Mouse (Mus musculus) ES-Bruce4 (cell line): ENCODE data around the gene Rspry1. TPM values are rescaled to one million over a fixed set of nuclear protein-coding genes. Genes with fewer than 3 reads are reported as not detected.

Experiments used
- H3K27ac ChIP-seq: 2 replicates; pipeline ENCODE4 v1.5.1; 2012; ENCODE audit warnings: low read length, inconsistent platforms; ENCODE audit not compliant: insufficient read depth
- H3K27me3 ChIP-seq: 2 replicates; pipeline ENCODE4 v1.6.1; 2012; ENCODE audit warnings: mild to moderate bottlenecking, low read length, inconsistent platforms; ENCODE audit not compliant: control insufficient read depth, poor library complexity, insufficient read depth, severe bottlenecking
- H3K36me3 ChIP-seq: 2 replicates; pipeline ENCODE4 v1.6.1; 2012; ENCODE audit warnings: inconsistent platforms, mild to moderate bottlenecking, low read length, moderate library complexity; ENCODE audit not compliant: control insufficient read depth, poor library complexity, insufficient read depth, severe bottlenecking
- H3K4me1 ChIP-seq: one replicate; pipeline ENCODE4 v1.8.1; 2011; ENCODE audit warnings: low read length; ENCODE audit not compliant: control insufficient read depth, insufficient read depth
- H3K4me3 ChIP-seq: 2 replicates; pipeline ENCODE4 v1.5.1; 2011; ENCODE audit warnings: low read depth, mild to moderate bottlenecking, low read length
- H3K9ac ChIP-seq: 2 replicates; pipeline ENCODE4 v1.6.1; 2012; ENCODE audit warnings: low read depth, mild to moderate bottlenecking, inconsistent platforms; ENCODE audit not compliant: poor library complexity, severe bottlenecking
- H3K9me3 ChIP-seq: replicated peaks from 2 replicates; pipeline ENCODE4 v1.6.1; 2012; ENCODE audit warnings: mild to moderate bottlenecking, low read length, inconsistent platforms; ENCODE audit not compliant: control insufficient read depth, poor library complexity, insufficient read depth, severe bottlenecking
- CTCF ChIP-seq: IDR thresholded peaks from one replicate; pipeline ENCODE4 v1.8.1; 2011; ENCODE audit warnings: low read depth, low read length
- EP300 ChIP-seq: IDR thresholded peaks from 2 replicates; pipeline ENCODE4 v1.6.1; 2011; ENCODE audit warnings: low read depth, low read length; ENCODE audit not compliant: insufficient read depth
- POLR2A ChIP-seq: IDR thresholded peaks from one replicate; pipeline ENCODE4 v1.8.1; 2011; ENCODE audit warnings: low read length; ENCODE audit not compliant: insufficient read depth
- polyA plus RNA-seq: library from polyadenylated mRNA; stranded (reverse); fragments of >200 nt; gene quantifications from 2 replicates; pipeline ENCODE4 v1.2.4, GENCODE M21; 2011; ENCODE audit warnings: low read depth; ENCODE audit not compliant: missing spikeins, insufficient read depth, insufficient read length

The Rspry1 gene
- 20.4 and 21.3 TPM in 2 replicates for polyA plus RNA-seq

DNA sequence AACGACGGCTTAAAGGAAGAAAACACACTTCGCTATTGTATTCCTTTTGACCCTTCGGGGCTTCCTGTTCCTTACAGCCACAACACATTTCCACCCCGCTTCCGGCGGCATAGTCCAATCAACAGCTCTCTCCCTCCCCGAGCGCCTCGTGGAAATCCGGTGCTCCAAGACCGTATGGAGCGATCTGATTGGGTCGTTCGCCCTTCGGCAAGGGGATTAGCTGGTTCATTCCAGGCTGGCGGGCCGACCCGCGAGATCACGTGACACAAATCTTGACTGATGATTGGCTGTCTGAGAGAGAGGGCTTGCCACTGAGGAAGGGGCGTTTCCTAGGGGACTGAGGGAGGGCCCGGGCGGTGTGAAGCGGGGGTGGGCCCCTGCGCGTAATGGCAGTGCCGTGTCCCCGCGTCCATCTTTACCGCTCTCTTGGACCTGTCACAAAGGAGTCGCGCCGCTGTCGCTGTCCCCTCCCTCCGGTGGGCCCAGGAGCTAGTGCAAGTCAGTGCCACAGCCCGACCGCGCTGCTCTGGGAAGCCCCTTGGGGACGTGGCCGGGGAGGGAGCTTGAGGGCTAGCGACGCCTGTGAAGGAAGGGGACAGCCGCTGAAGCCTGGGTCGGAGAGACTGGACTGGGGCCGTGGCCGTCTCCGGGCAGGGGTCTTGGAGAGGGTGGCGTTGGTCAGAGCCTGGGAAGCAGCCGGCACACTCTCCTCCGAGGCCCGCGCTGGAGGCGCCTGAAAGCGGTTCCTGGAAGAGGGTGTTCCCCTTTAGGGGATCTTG lies at the start of gene Rspry1, which contains the start of gene Fam192a:
TSS of gene Rspry1 (plus strand) at position 331 of the 779 bp plus-strand sequence.
TSS of gene Fam192a (minus strand) at position 391 of the 779 bp plus-strand sequence.
- Histone ChIP-seq H3K27me3 (no peaks in the 10 kb centered on the region), H3K4me1 (no peaks in the 10 kb centered on the region), H3K9me3 (no peaks in the 10 kb centered on the region), H3K9ac (peak within 1 kb of the TSS; percentile 94), H3K4me3 (peak within 1 kb of the TSS; percentile 91), H3K27ac (peak within 1 kb of the TSS; percentile 44), H3K36me3 (no peaks in the 10 kb centered on the region; the same call in 1 of the 2 replicates)
- no peak for TF ChIP-seq EP300
- peak; percentile 73 for TF ChIP-seq POLR2A
- no peak for TF ChIP-seq CTCF

DNA sequence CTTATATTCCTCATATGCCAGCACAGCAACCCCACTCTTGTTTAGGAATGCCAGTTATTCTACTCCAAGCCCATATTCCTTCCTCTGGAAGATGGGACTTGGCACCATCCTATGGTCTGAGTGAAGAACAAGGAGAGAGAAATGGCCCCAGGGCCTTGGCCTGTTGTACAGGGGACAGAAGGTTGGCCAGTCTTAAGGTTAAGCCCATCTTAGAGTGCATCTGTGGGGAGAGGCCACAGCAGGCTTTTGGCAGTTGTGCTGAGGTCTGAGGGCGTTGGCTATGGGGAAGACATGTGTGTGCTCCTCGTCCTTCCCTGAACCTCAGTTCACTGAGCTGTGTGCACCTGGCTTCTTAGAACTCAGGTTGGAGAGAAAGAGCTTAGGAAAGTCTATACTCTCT lies 49.0 kb upstream of the Rspry1 start:
- Histone ChIP-seq H3K9ac (no peak overlapping the region), H3K4me1 (no peaks in the 10 kb centered on the region), H3K36me3 (no peaks in the 10 kb centered on the region), H3K9me3 (no peaks in the 10 kb centered on the region), H3K27ac (no peak overlapping the region), H3K4me3 (no peak overlapping the region), H3K27me3 (no peaks in the 10 kb centered on the region)
- TF ChIP-seq POLR2A (no peak), CTCF (no peak), EP300 (no peak)

DNA sequence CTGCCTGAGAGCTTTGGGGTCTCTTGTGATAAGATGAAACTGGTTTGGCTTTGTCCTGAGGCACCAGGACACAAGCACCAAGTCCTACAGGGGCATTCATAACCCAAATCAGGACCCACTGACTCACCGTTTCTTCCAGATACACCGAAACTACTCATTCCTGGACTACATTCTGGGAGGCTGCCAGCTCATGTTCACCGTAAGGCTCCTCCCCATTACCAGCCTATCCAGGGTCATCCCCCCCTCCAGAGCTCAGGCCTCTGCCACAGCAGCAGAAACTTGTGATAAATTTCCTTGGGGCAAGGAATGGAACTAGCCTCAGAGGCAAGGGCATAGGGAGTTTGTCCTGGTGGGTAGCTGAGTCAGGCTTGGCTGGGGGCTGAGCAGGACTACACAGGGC lies 44.5 kb upstream of the Rspry1 start:
- Histone ChIP-seq H3K4me1 (no peaks in the 10 kb centered on the region), H3K9me3 (no peaks in the 10 kb centered on the region), H3K27me3 (no peaks in the 10 kb centered on the region), H3K4me3 (no peak overlapping the region), H3K9ac (no peak overlapping the region), H3K36me3 (no peaks in the 10 kb centered on the region), H3K27ac (no peak overlapping the region)
- no peak for TF ChIP-seq CTCF
- no peak for TF ChIP-seq POLR2A
- no peak for TF ChIP-seq EP300

DNA sequence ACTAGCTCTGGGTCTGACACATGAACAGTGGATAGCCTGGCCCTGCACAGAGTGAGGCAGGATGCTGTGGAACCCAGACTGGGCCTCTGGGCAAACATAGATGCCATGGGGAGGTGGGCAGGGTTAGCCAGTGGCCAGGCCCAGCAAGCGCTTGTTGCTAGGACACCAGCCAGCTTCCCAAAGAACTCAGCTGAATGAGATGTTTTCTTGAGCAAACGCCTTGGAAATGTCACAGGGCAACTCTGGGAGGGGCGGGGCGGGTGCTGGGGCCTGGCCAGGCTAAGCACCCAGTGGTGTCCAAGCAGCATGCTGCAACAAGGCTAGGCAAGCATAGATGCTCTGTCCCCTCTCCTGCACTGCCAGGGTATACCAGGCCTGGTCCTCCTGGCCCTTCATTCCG lies 40.5 kb upstream of the Rspry1 start:
- no peaks in the 10 kb centered on the region for H3K9me3 ChIP-seq
- no peak overlapping the region for H3K4me3 ChIP-seq
- no peak overlapping the region for H3K27ac ChIP-seq
- no peaks in the 10 kb centered on the region for H3K36me3 ChIP-seq
- no peaks in the 10 kb centered on the region for H3K27me3 ChIP-seq
- no peak overlapping the region for H3K9ac ChIP-seq
- TF ChIP-seq EP300, result no peak
- TF ChIP-seq POLR2A, result no peak
- TF ChIP-seq CTCF, result no peak
- H3K4me1 ChIP-seq, result no peaks in the 10 kb centered on the region

DNA sequence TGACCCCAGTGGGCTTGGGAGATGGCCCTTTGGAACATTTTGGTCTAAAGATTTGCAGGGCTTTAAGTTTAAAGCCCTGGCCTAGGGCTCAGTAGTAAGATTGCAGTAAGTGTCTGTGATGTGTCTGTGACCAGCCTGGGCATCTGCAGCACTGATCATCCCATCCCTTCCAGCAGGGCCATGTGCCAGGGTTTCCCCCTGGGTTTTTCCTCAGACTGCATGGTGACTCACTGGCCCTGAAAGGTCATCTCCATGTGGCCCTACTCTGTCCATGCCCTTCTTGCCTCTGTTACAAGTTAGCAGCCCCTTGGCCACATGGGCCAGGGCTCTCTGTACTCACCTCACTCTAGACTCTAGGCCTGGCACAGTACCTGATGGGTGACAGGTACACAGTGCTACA lies 37.3 kb upstream of the Rspry1 start:
- Histone ChIP-seq H3K27me3 (no peaks in the 10 kb centered on the region), H3K9me3 (no peaks in the 10 kb centered on the region), H3K27ac (no peak overlapping the region), H3K36me3 (no peaks in the 10 kb centered on the region), H3K9ac (no peak overlapping the region), H3K4me3 (no peak overlapping the region), H3K4me1 (no peaks in the 10 kb centered on the region)
- TF ChIP-seq POLR2A (no peak), EP300 (no peak), CTCF (no peak)

DNA sequence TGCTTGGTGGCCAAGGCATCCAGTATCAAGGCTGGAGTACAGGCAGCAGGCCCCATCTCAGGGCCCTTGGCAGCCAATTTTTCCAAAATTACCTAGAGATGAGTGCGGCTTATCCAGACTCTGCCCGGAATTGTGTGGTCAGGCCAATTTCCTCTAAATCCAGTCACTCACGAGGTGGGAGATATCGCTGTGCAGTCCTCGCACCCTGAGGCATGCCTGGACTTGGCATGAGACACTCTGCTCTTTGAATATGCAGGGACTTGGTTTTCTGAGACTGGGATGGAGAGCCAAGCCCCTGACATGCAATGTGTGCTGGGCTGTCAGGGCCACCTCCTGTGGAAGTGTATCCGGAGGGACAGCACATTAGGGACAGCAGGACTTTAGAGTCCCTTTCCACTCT lies 35.7 kb upstream of the Rspry1 start:
- no peaks in the 10 kb centered on the region for H3K4me1 ChIP-seq
- no peak for TF ChIP-seq CTCF
- no peak for TF ChIP-seq EP300
- no peak for TF ChIP-seq POLR2A
- H3K27me3 ChIP-seq, result no peaks in the 10 kb centered on the region
- H3K9me3 ChIP-seq, result no peaks in the 10 kb centered on the region
- no peak overlapping the region for H3K4me3 ChIP-seq
- H3K27ac ChIP-seq, result no peak overlapping the region
- no peak overlapping the region for H3K9ac ChIP-seq
- no peaks in the 10 kb centered on the region for H3K36me3 ChIP-seq
